In the genomic region with DNA sequence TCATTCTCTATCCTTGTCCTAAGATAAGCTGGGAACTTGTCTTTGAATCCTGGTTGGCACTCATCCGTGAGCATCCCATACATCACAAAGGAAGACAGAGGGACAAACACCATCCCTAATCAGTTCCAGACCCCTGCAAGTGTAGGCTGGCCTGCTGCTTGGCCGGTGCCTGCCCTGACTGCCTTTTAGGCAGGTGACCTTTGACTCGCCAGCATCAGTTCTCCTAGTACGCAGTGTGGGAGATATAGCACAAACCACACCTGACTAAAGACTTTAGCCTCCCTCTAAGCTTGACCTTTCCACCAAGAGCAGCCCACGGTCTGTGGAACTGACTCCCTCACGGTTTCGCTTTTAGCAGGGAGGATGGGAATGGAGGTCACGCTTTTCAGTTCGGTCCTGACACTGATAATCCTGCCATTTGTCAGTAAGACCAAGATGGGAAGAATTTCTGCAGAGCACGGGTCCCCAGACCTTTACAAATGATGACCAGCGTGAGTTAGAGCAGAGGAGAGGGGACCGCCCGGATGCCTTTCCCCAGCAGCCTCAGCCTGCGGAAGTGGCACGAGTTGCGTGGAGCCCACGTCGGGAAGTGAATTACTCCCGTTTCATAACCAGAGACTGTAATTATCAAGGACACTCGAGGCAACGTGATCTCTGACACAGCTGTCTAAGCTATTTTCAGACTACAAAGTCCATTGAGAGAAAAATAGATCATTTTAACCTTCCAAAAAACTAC, we compare ENCODE assay signal across 16 mouse cellular contexts.
DNase-seq lines count a peak whose midpoint lies in the region; ATAC-seq and TF ChIP-seq lines count a peak whose summit lies in the region.
"Had no signal": no experiment of that assay in that cellular context is flagged by ENCODE, and none has a peak within 500 bp of the region (broad histone marks: within the 10 kb centered on the region; RNA-seq: fewer than 3 reads in every experiment).

No protein-coding gene starts in this region.

- no peak overlapping the region for H3K4me3 ChIP-seq in heart, embryonic 15.5 days
- peak overlapping the region; percentile 18 for H3K4me3 ChIP-seq in lung, embryonic 16.5 days (ENCODE audit: low read length)
- H3K4me3 ChIP-seq in cortical plate, adult 2 months (ENCODE audit: insufficient read depth, low read length): no peak overlapping the region
- H3K4me3 ChIP-seq in limb, embryonic 11.5 days (ENCODE audit: low read depth, low read length): no peak overlapping the region
- H3K4me3 ChIP-seq: forebrain, embryonic 12.5 days; hindbrain, embryonic 13.5 days; liver, embryonic 12.5 days had no signal

- no peaks in the 10 kb centered on the region for H3K36me3 ChIP-seq in heart, embryonic 15.5 days
- no peaks in the 10 kb centered on the region for H3K36me3 ChIP-seq in lung, embryonic 16.5 days (ENCODE audit: control insufficient read depth, insufficient read depth, low read length)
- H3K36me3 ChIP-seq in limb, embryonic 11.5 days (ENCODE audit: control insufficient read depth, insufficient read depth, low read length): no peaks in the 10 kb centered on the region
- H3K36me3 ChIP-seq: liver, embryonic 12.5 days had no signal

- H3K4me2 ChIP-seq in heart, embryonic 15.5 days: peak overlapping the region; percentile 30; the same call in 1 of the 2 replicates
- H3K4me2 ChIP-seq in lung, embryonic 16.5 days (ENCODE audit: low read depth, low read length): peak overlapping the region; percentile 49
- peak overlapping the region; percentile 36 for H3K4me2 ChIP-seq in limb, embryonic 11.5 days (ENCODE audit: low read depth, severe bottlenecking)
- H3K4me2 ChIP-seq: forebrain, embryonic 12.5 days; hindbrain, embryonic 13.5 days; liver, embryonic 12.5 days had no signal

- DNase-seq in heart, postnatal 25 days (ENCODE audit: low spot score): no peak
- no peak for DNase-seq in lung, postnatal 10 days
- peak; percentile 31 for DNase-seq in limb, embryonic 11.5 days (ENCODE audit: low spot score)
- no peak for DNase-seq in cerebellum, postnatal 10 days
- no peak for DNase-seq in ovary, adult 18-20 months (ENCODE audit: low spot score)
- DNase-seq: gastrocnemius, postnatal 25 days; kidney, adult 11 months; spleen, adult 18-20 months had no signal

- ATAC-seq in heart, embryonic 15.5 days (replicated peaks; ENCODE audit: insufficient number of reproducible peaks, insufficient read depth, low FRiP score, low read depth): no peak
- ATAC-seq in lung, embryonic 16.5 days (ENCODE audit: low read depth): no peak
- 0 out of 2 replicates have a peak, but pooled peaks have one; percentile 35 for ATAC-seq in limb, embryonic 11.5 days (ENCODE audit: insufficient number of reproducible peaks, low FRiP score, low TSS enrichment, low read depth)
- ATAC-seq: liver, embryonic 12.5 days; Patski had no signal

- H3K27ac ChIP-seq in heart, embryonic 15.5 days: no peak overlapping the region
- H3K27ac ChIP-seq in lung, embryonic 16.5 days (ENCODE audit: low read length): no peak overlapping the region
- peak overlapping the region; percentile 35; the same call in 1 of the 2 replicates for H3K27ac ChIP-seq in cortical plate, adult 2 months (ENCODE audit: insufficient read depth, low read length)
- H3K27ac ChIP-seq in limb, embryonic 11.5 days (replicated peaks; ENCODE audit: low read depth, low read length): no peak overlapping the region
- H3K27ac ChIP-seq: forebrain, embryonic 12.5 days; hindbrain, embryonic 13.5 days; liver, embryonic 12.5 days had no signal

- no peak for TF ChIP-seq POLR2A in cortical plate, adult 2 months (IDR thresholded peaks at IDR 0.05; ENCODE audit: extremely low read depth, insufficient read depth, low read length)

- H3K9ac ChIP-seq in heart, embryonic 15.5 days: no peak overlapping the region
- H3K9ac ChIP-seq in lung, embryonic 16.5 days (ENCODE audit: low read length): no peak overlapping the region
- H3K9ac ChIP-seq in limb, embryonic 11.5 days (ENCODE audit: low read length): no peak overlapping the region
- H3K9ac ChIP-seq: forebrain, embryonic 12.5 days; hindbrain, embryonic 13.5 days; liver, embryonic 12.5 days had no signal

- no peaks in the 10 kb centered on the region for H3K9me3 ChIP-seq in heart, embryonic 15.5 days (replicated peaks)
- H3K9me3 ChIP-seq in lung, embryonic 16.5 days (ENCODE audit: control insufficient read depth, low read length): no peaks in the 10 kb centered on the region
- H3K9me3 ChIP-seq in limb, embryonic 11.5 days (ENCODE audit: control insufficient read depth, low read length): no peaks in the 10 kb centered on the region
- H3K9me3 ChIP-seq: forebrain, embryonic 12.5 days; hindbrain, embryonic 13.5 days; liver, embryonic 12.5 days had no signal

- 52% methylated on average over 21 of the region's 21 CpGs for WGBS in heart, embryonic 15.5 days
- 37% methylated on average over 21 of the region's 21 CpGs for WGBS in lung, embryonic 16.5 days
- WGBS in limb, embryonic 11.5 days: 18% methylated on average over 21 of the region's 21 CpGs

- intact Hi-C loops in heart, postnatal 25 days (cut with DNase I): no loop called here

- no peak for TF ChIP-seq CTCF in cortical plate, adult 2 months (IDR thresholded peaks at IDR 0.05; ENCODE audit: extremely low read depth, insufficient read depth, low read length)

- no peaks in the 10 kb centered on the region for H3K4me1 ChIP-seq in heart, embryonic 15.5 days (replicated peaks)
- H3K4me1 ChIP-seq in lung, embryonic 16.5 days (replicated peaks; ENCODE audit: control insufficient read depth, insufficient read depth, low read length): no peaks in the 10 kb centered on the region
- H3K4me1 ChIP-seq in cortical plate, adult 2 months (ENCODE audit: control insufficient read depth, insufficient read depth, low read length): peaks cover 3% of the 10 kb centered on the region; the same call in 1 of the 2 replicates
- H3K4me1 ChIP-seq in limb, embryonic 11.5 days (ENCODE audit: control insufficient read depth, insufficient read depth, low read length): peaks cover 7% of the 10 kb centered on the region; the same call in 1 of the 2 replicates
- H3K4me1 ChIP-seq: hindbrain, embryonic 13.5 days; liver, embryonic 12.5 days had no signal

- no peaks in the 10 kb centered on the region for H3K27me3 ChIP-seq in heart, embryonic 15.5 days
- no peaks in the 10 kb centered on the region for H3K27me3 ChIP-seq in lung, embryonic 16.5 days (ENCODE audit: control insufficient read depth, insufficient read depth, low read depth, low read length)
- H3K27me3 ChIP-seq in limb, embryonic 11.5 days (ENCODE audit: control insufficient read depth, insufficient read depth, low read length): no peaks in the 10 kb centered on the region
- H3K27me3 ChIP-seq: CH12.LX; hindbrain, embryonic 13.5 days; liver, embryonic 12.5 days; Patski had no signal
